Mouse (Mus musculus) right cerebral cortex, adult 18-20 months (tissue): ENCODE results near the gene Jak2.

Experiments
- DNase-seq: peaks from one replicate; pipeline ENCODE4 v3.0.0; 2022; ENCODE audit warnings: mixed read lengths

Jak2 gene

GRCm38 (mm10) chr19:29253728-29254127 is 2.1 kb downstream of the Jak2 start:
- peak; percentile 79 for DNase-seq

GRCm38 (mm10) chr19:29254671-29255070 is 3.0 kb downstream of the Jak2 start:
- no peak for DNase-seq

GRCm38 (mm10) chr19:29255327-29256027 is 3.8 kb downstream of the Jak2 start:
- no peak for DNase-seq

- DNase-seq: no peak
Measured at GRCm38 (mm10) chr19:29261638-29262037, 10.0 kb downstream of the Jak2 start.

- no peak for DNase-seq
Measured at GRCm38 (mm10) chr19:29263492-29263891, 11.9 kb downstream of the Jak2 start.

GRCm38 (mm10) chr19:29265538-29265937 is 13.9 kb downstream of the Jak2 start:
- no peak for DNase-seq

GRCm38 (mm10) chr19:29267075-29267868 is 15.6 kb downstream of the Jak2 start:
- DNase-seq: no peak

- no peak for DNase-seq
Measured at GRCm38 (mm10) chr19:29268788-29269321, 17.2 kb downstream of the Jak2 start.

GRCm38 (mm10) chr19:29270226-29270625 is 18.6 kb downstream of the Jak2 start:
- DNase-seq: no peak

GRCm38 (mm10) chr19:29271147-29271578 is 19.5 kb downstream of the Jak2 start:
- DNase-seq: peak; percentile 87

- DNase-seq: no peak
Measured at GRCm38 (mm10) chr19:29272011-29272809, 20.6 kb downstream of the Jak2 start.

GRCm38 (mm10) chr19:29276414-29276813 is 24.8 kb downstream of the Jak2 start:
- no peak for DNase-seq

- no peak for DNase-seq
Measured at GRCm38 (mm10) chr19:29278944-29279587, 27.4 kb downstream of the Jak2 start.

GRCm38 (mm10) chr19:29285451-29285869 is 33.8 kb downstream of the Jak2 start:
- peak; percentile 39 for DNase-seq

GRCm38 (mm10) chr19:29287863-29288262 is 36.2 kb downstream of the Jak2 start:
- DNase-seq: no peak

GRCm38 (mm10) chr19:29291532-29291931 is 39.9 kb downstream of the Jak2 start:
- DNase-seq: no peak

GRCm38 (mm10) chr19:29292546-29292945 is 40.9 kb downstream of the Jak2 start:
- no peak for DNase-seq

- DNase-seq: no peak
Measured at GRCm38 (mm10) chr19:29294756-29295155, 43.1 kb downstream of the Jak2 start.

- no peak for DNase-seq
Measured at GRCm38 (mm10) chr19:29296166-29296565, 44.5 kb downstream of the Jak2 start.

- no peak for DNase-seq
Measured at GRCm38 (mm10) chr19:29297366-29297765, 45.7 kb downstream of the Jak2 start.

GRCm38 (mm10) chr19:29300919-29301318 is 49.3 kb downstream of the Jak2 start:
- DNase-seq: no peak

GRCm38 (mm10) chr19:29302119-29302518 is 50.5 kb downstream of the Jak2 start:
- no peak for DNase-seq
